Mouse (Mus musculus) heart, embryonic 10.5 days (tissue): ENCODE results near the gene Klf5. TPM values are rescaled to one million over a fixed set of nuclear protein-coding genes. Genes with fewer than 3 reads are reported as not detected.

Experiments
- DNase-seq: peaks from one replicate; pipeline ENCODE4 v3.0.0-alpha.2; 2017; ENCODE audit warnings: low spot score
- H3K27ac ChIP-seq: fragments of 300-500 bp; sonication (generic); 2 replicates; pipeline ENCODE4 v1.5.1; 2016; ENCODE audit warnings: mild to moderate bottlenecking
- H3K27me3 ChIP-seq: fragments of 300-500 bp; sonication (generic); 2 replicates; pipeline ENCODE4 v1.6.1; 2016; ENCODE audit warnings: mild to moderate bottlenecking; ENCODE audit not compliant: poor library complexity, insufficient read depth, severe bottlenecking
- H3K36me3 ChIP-seq: fragments of 300-500 bp; sonication (generic); 2 replicates; pipeline ENCODE4 v1.6.1; 2016; ENCODE audit warnings: mild to moderate bottlenecking, moderate library complexity
- H3K4me1 ChIP-seq: fragments of 300-500 bp; sonication (generic); 2 replicates; pipeline ENCODE4 v1.6.1; 2016; ENCODE audit warnings: mild to moderate bottlenecking
- H3K4me3 ChIP-seq: fragments of 300-500 bp; sonication (generic); 2 replicates; pipeline ENCODE4 v1.5.1; 2016; ENCODE audit warnings: mild to moderate bottlenecking, moderate library complexity
- H3K9me3 ChIP-seq: fragments of 300-500 bp; sonication (generic); 2 replicates; pipeline ENCODE4 v1.6.1; 2016; ENCODE audit warnings: mild to moderate bottlenecking, moderate library complexity
- WGBS: fragments of 180-500 bp; shearing (Covaris S2); methylation state at CpG from one replicate; pipeline ENCODE4 v1.1.7; 2016; 5-methylcytosine and 5-hydroxymethylcytosine counted together
- polyA plus RNA-seq: library from polyadenylated mRNA; unstranded; fragments of >200 nt; fragmentation: Nextera tagmentation; extraction: Ambion mirVana; gene quantifications from 2 replicates; pipeline ENCODE4 v1.2.1, GENCODE M21; 2016

Gene Klf5
- polyA plus RNA-seq, 1 experiment from 2014 or later = 2.6 TPM

- no peak overlapping the region for H3K4me3 ChIP-seq
Measured at GRCm38 (mm10) chr14:99294424-99294823, 4.1 kb upstream of the Klf5 start.

GRCm38 (mm10) chr14:99295606-99296341, 2.7 kb upstream of the Klf5 start:
- WGBS = 38% methylated on average over 15 of the region's 15 CpGs
- no peak for DNase-seq
- H3K9me3 ChIP-seq = no peaks in the 10 kb centered on the region
- H3K4me1 ChIP-seq = peaks cover 15% of the 10 kb centered on the region
- H3K4me3 ChIP-seq = no peak overlapping the region
- H3K36me3 ChIP-seq = no peaks in the 10 kb centered on the region
- H3K27me3 ChIP-seq = peaks cover 21% of the 10 kb centered on the region
- H3K27ac ChIP-seq = no peak overlapping the region

More at GRCm38 (mm10) chr14:99294424-99294823, 4.1 kb upstream of the Klf5 start:
- Histone ChIP-seq H3K9me3 (no peaks in the 10 kb centered on the region), H3K36me3 (no peaks in the 10 kb centered on the region), H3K4me1 (peaks cover 15% of the 10 kb centered on the region), H3K27me3 (peaks cover 15% of the 10 kb centered on the region), H3K27ac (no peak overlapping the region)
- no peak for DNase-seq
- WGBS = 83% methylated on average over 8 of the region's 8 CpGs

- Histone ChIP-seq H3K27me3 (peaks cover 33% of the 10 kb centered on the region), H3K4me1 (peaks cover 15% of the 10 kb centered on the region), H3K9me3 (no peaks in the 10 kb centered on the region), H3K4me3 (peak overlapping the region; percentile 87), H3K27ac (peak overlapping the region; percentile 84), H3K36me3 (no peaks in the 10 kb centered on the region)
- peak; percentile 82 for DNase-seq
- WGBS = under 1% methylated on average over 57 of the region's 60 CpGs
Measured at GRCm38 (mm10) chr14:99299022-99299481, 561 bp downstream of the Klf5 start.

- Histone ChIP-seq H3K4me1 (peaks cover 15% of the 10 kb centered on the region), H3K27ac (peak overlapping the region; percentile 84; the same call in 1 of the 2 replicates), H3K27me3 (peaks cover 28% of the 10 kb centered on the region), H3K4me3 (peak overlapping the region; percentile 87), H3K36me3 (no peaks in the 10 kb centered on the region), H3K9me3 (no peaks in the 10 kb centered on the region)
- 8% methylated on average over 21 of the region's 21 CpGs for WGBS
- no peak for DNase-seq
Measured at GRCm38 (mm10) chr14:99299701-99300191, 1.3 kb downstream of the Klf5 start.

GRCm38 (mm10) chr14:99301472-99301871, 3.0 kb downstream of the Klf5 start:
- H3K27ac ChIP-seq = no peak overlapping the region
- WGBS = 55% methylated on average over 11 of the region's 11 CpGs
- no peak overlapping the region for H3K4me3 ChIP-seq
- H3K4me1 ChIP-seq = peaks cover 12% of the 10 kb centered on the region
- peaks cover 28% of the 10 kb centered on the region for H3K27me3 ChIP-seq
- DNase-seq = no peak
- no peaks in the 10 kb centered on the region for H3K9me3 ChIP-seq
- H3K36me3 ChIP-seq = no peaks in the 10 kb centered on the region

GRCm38 (mm10) chr14:99304387-99304786, 5.9 kb downstream of the Klf5 start:
- Histone ChIP-seq H3K4me3 (no peak overlapping the region), H3K27ac (no peak overlapping the region), H3K9me3 (no peaks in the 10 kb centered on the region), H3K27me3 (peaks cover 18% of the 10 kb centered on the region), H3K4me1 (peaks cover 10% of the 10 kb centered on the region; the same call in 1 of the 2 replicates), H3K36me3 (no peaks in the 10 kb centered on the region)
- DNase-seq = no peak
- WGBS = 84% methylated on average over 3 of the region's 3 CpGs

GRCm38 (mm10) chr14:99304997-99305792, 6.7 kb downstream of the Klf5 start:
- WGBS = 86% methylated on average over 12 of the region's 12 CpGs
- no peak overlapping the region for H3K4me3 ChIP-seq
- peaks cover 17% of the 10 kb centered on the region for H3K27me3 ChIP-seq
- peaks cover 10% of the 10 kb centered on the region; the same call in 1 of the 2 replicates for H3K4me1 ChIP-seq
- no peak for DNase-seq
- H3K36me3 ChIP-seq = no peaks in the 10 kb centered on the region
- H3K27ac ChIP-seq = no peak overlapping the region
- no peaks in the 10 kb centered on the region for H3K9me3 ChIP-seq

- Histone ChIP-seq H3K4me1 (peaks cover 10% of the 10 kb centered on the region; the same call in 1 of the 2 replicates), H3K36me3 (no peaks in the 10 kb centered on the region), H3K27me3 (peaks cover 6% of the 10 kb centered on the region), H3K27ac (no peak overlapping the region), H3K4me3 (no peak overlapping the region), H3K9me3 (no peaks in the 10 kb centered on the region)
- DNase-seq = no peak
- WGBS = 42% methylated on average over 7 of the region's 7 CpGs
Measured at GRCm38 (mm10) chr14:99306410-99306809, 7.9 kb downstream of the Klf5 start.

GRCm38 (mm10) chr14:99309606-99310005, 11.1 kb downstream of the Klf5 start:
- Histone ChIP-seq H3K4me3 (no peak overlapping the region), H3K27ac (no peak overlapping the region), H3K9me3 (no peaks in the 10 kb centered on the region), H3K36me3 (0 out of 2 replicates have a peak, but pooled peaks cover 5% of the 10 kb centered on the region), H3K27me3 (no peaks in the 10 kb centered on the region), H3K4me1 (peaks cover 10% of the 10 kb centered on the region; the same call in 1 of the 2 replicates)
- DNase-seq = no peak
- 91% methylated on average over 9 of the region's 9 CpGs for WGBS

- WGBS = 75% methylated on average over 7 of the region's 7 CpGs
- H3K27ac ChIP-seq = no peak overlapping the region
- no peak for DNase-seq
- H3K36me3 ChIP-seq = 0 out of 2 replicates have a peak, but pooled peaks cover 5% of the 10 kb centered on the region
- H3K9me3 ChIP-seq = no peaks in the 10 kb centered on the region
- H3K27me3 ChIP-seq = no peaks in the 10 kb centered on the region
- no peak overlapping the region for H3K4me3 ChIP-seq
- peaks cover 10% of the 10 kb centered on the region; the same call in 1 of the 2 replicates for H3K4me1 ChIP-seq
Measured at GRCm38 (mm10) chr14:99310358-99310757, 11.9 kb downstream of the Klf5 start.

GRCm38 (mm10) chr14:99313062-99313461, 14.6 kb downstream of the Klf5 start:
- H3K4me1 ChIP-seq = no peaks in the 10 kb centered on the region
- 79% methylated on average over 24 of the region's 24 CpGs for WGBS
- no peak for DNase-seq
- no peaks in the 10 kb centered on the region for H3K9me3 ChIP-seq
- no peak overlapping the region for H3K4me3 ChIP-seq
- no peak overlapping the region for H3K27ac ChIP-seq
- H3K27me3 ChIP-seq = no peaks in the 10 kb centered on the region
- 0 out of 2 replicates have a peak, but pooled peaks cover 5% of the 10 kb centered on the region for H3K36me3 ChIP-seq

GRCm38 (mm10) chr14:99316275-99316674, 17.8 kb downstream of the Klf5 start:
- no peaks in the 10 kb centered on the region for H3K9me3 ChIP-seq
- no peaks in the 10 kb centered on the region for H3K27me3 ChIP-seq
- 0 out of 2 replicates have a peak, but pooled peaks cover 5% of the 10 kb centered on the region for H3K36me3 ChIP-seq
- 87% methylated on average over 4 of the region's 4 CpGs for WGBS
- H3K27ac ChIP-seq = no peak overlapping the region
- no peaks in the 10 kb centered on the region for H3K4me1 ChIP-seq
- DNase-seq = no peak
- no peak overlapping the region for H3K4me3 ChIP-seq

GRCm38 (mm10) chr14:99320736-99321135, 22.2 kb downstream of the Klf5 start:
- H3K9me3 ChIP-seq = no peaks in the 10 kb centered on the region
- DNase-seq = no peak
- no peaks in the 10 kb centered on the region for H3K27me3 ChIP-seq
- 0 out of 2 replicates have a peak, but pooled peaks cover 2% of the 10 kb centered on the region for H3K4me1 ChIP-seq
- H3K27ac ChIP-seq = no peak overlapping the region
- H3K36me3 ChIP-seq = no peaks in the 10 kb centered on the region
- no peak overlapping the region for H3K4me3 ChIP-seq
- 70% methylated on average over 5 of the region's 5 CpGs for WGBS
